Mouse (Mus musculus) heart, postnatal 0 days (tissue): Measurements from ENCODE around the gene Zfp865. TPM values are rescaled to one million over a fixed set of nuclear protein-coding genes. Genes with fewer than 3 reads are reported as not detected.
A peak's percentile ranks its signal among the peaks of the same experiment; 100 is the strongest.

Experiments
- ATAC-seq: fragments of 200-750 bp; cut with Nextera tagmentation; 2 replicates; pipeline ENCODE4 v1.8.0; 2017; ENCODE audit warnings: low read depth, moderate number of reproducible peaks, moderate library complexity; ENCODE audit not compliant: insufficient read depth
- DNase-seq: peaks from one replicate; pipeline ENCODE4 v3.0.0-alpha.2; 2016; ENCODE audit warnings: low spot score
- H3K27ac ChIP-seq: fragments of 300-500 bp; sonication (generic); 2 replicates; pipeline ENCODE4 v1.5.1; 2014; ENCODE audit warnings: low read depth, mild to moderate bottlenecking
- H3K27me3 ChIP-seq: fragments of 300-500 bp; sonication (generic); 2 replicates; pipeline ENCODE4 v1.6.1; 2014; ENCODE audit warnings: low read length, mixed read lengths; ENCODE audit not compliant: control insufficient read depth, insufficient read depth
- H3K36me3 ChIP-seq: fragments of 300-500 bp; sonication (generic); replicated peaks from 2 replicates; pipeline ENCODE4 v1.6.1; 2014; ENCODE audit warnings: low read length, mixed read lengths; ENCODE audit not compliant: control insufficient read depth, insufficient read depth
- H3K4me1 ChIP-seq: fragments of 300-500 bp; sonication (generic); 2 replicates; pipeline ENCODE4 v1.6.1; 2014; ENCODE audit warnings: antibody characterized with exemption; ENCODE audit not compliant: control insufficient read depth, insufficient read depth
- H3K4me2 ChIP-seq: fragments of 300-500 bp; sonication (generic); 2 replicates; pipeline ENCODE4 v1.6.1; 2014; ENCODE audit warnings: low read depth, mild to moderate bottlenecking, low read length, moderate library complexity
- H3K4me3 ChIP-seq: fragments of 300-500 bp; sonication (generic); 2 replicates; pipeline ENCODE4 v1.5.1; 2014; ENCODE audit warnings: low read depth, low read length
- H3K9ac ChIP-seq: fragments of 300-500 bp; sonication (generic); replicated peaks from 2 replicates; pipeline ENCODE4 v1.6.1; 2014; ENCODE audit warnings: low read depth, low read length, mixed read lengths
- H3K9me3 ChIP-seq: fragments of 300-500 bp; sonication (generic); replicated peaks from 2 replicates; pipeline ENCODE4 v1.6.1; 2016; ENCODE audit warnings: low read length; ENCODE audit not compliant: control insufficient read depth
- CTCF ChIP-seq: IDR thresholded peaks from 2 replicates; pipeline ENCODE4 v1.5.1; 2016; ENCODE audit warnings: antibody characterized with exemption, control low read depth, low read depth
- EP300 ChIP-seq: IDR thresholded peaks from 2 replicates; pipeline ENCODE4 v1.6.1; 2016; ENCODE audit warnings: antibody characterized with exemption, low read depth
- WGBS: fragments of 180-500 bp; shearing (Covaris S2); extraction: QIAGEN DNeasy Blood & Tissue Kit; methylation state at CpG from one replicate; pipeline ENCODE4 v1.1.7; 2014; 5-methylcytosine and 5-hydroxymethylcytosine counted together
- polyA plus RNA-seq: library from polyadenylated mRNA; unstranded; fragments of >200 nt; fragmentation: Nextera tagmentation; extraction: Ambion mirVana; gene quantifications from 2 replicates; pipeline ENCODE4 v1.2.1, GENCODE M21; 2015
- total RNA-seq: library from RNA; depleted of rRNA; stranded (reverse); fragments of >200 nt; gene quantifications from 2 replicates; pipeline ENCODE4 v1.2.3, GENCODE M21; 2014; ENCODE audit warnings: low replicate concordance

Gene Zfp865
- total and polyA plus RNA-seq, 2 experiments from 2014 or later = 2.0 to 17.6 TPM

- TF ChIP-seq EP300 = no peak
- no peak for TF ChIP-seq CTCF
- Histone ChIP-seq H3K27me3 (no peaks in the 10 kb centered on the region), H3K9me3 (no peaks in the 10 kb centered on the region), H3K27ac (no peak overlapping the region), H3K36me3 (no peaks in the 10 kb centered on the region), H3K4me3 (no peak overlapping the region), H3K4me1 (peaks cover 15% of the 10 kb centered on the region), H3K4me2 (no peak overlapping the region), H3K9ac (no peak overlapping the region)
- 85% methylated on average over 7 of the region's 7 CpGs for WGBS
- ATAC-seq = no peak
- no peak for DNase-seq
Measured at GRCm38 (mm10) chr7:4976832-4977231, 43.3 kb upstream of the Zfp865 start.

GRCm38 (mm10) chr7:4988250-4988649 lies 31.9 kb upstream of the Zfp865 start:
- H3K36me3 ChIP-seq = peaks cover 10% of the 10 kb centered on the region
- no peak; the same call in 1 of the 2 replicates for ATAC-seq
- DNase-seq = no peak
- no peaks in the 10 kb centered on the region for H3K9me3 ChIP-seq
- TF ChIP-seq CTCF (no peak), EP300 (no peak)
- no peak overlapping the region for H3K27ac ChIP-seq
- H3K9ac ChIP-seq = no peak overlapping the region
- no peak overlapping the region for H3K4me2 ChIP-seq
- 4% methylated on average over 2 of the region's 2 CpGs for WGBS
- 0 out of 2 replicates have a peak, but pooled peaks cover 6% of the 10 kb centered on the region for H3K27me3 ChIP-seq
- H3K4me1 ChIP-seq = no peaks in the 10 kb centered on the region
- no peak overlapping the region for H3K4me3 ChIP-seq

GRCm38 (mm10) chr7:4993347-4993998 lies 26.7 kb upstream of the Zfp865 start:
- H3K9ac ChIP-seq = no peak overlapping the region
- WGBS = 56% methylated on average over 47 of the region's 55 CpGs
- peaks cover 14% of the 10 kb centered on the region for H3K36me3 ChIP-seq
- 0 out of 2 replicates have a peak overlapping the region, but pooled peaks have one; percentile 0 for H3K4me2 ChIP-seq
- H3K4me1 ChIP-seq = peaks cover 12% of the 10 kb centered on the region
- ATAC-seq (no peak), DNase-seq (no peak)
- 0 out of 2 replicates have a peak, but pooled peaks cover 8% of the 10 kb centered on the region for H3K27me3 ChIP-seq
- no peak overlapping the region for H3K4me3 ChIP-seq
- H3K9me3 ChIP-seq = no peaks in the 10 kb centered on the region
- no peak overlapping the region for H3K27ac ChIP-seq
- TF ChIP-seq CTCF (no peak), EP300 (no peak)

- TF ChIP-seq EP300 (no peak), CTCF (no peak)
- Histone ChIP-seq H3K4me3 (peak overlapping the region; percentile 68; the same call in 1 of the 2 replicates), H3K36me3 (peaks cover 14% of the 10 kb centered on the region), H3K4me2 (peak overlapping the region; percentile 98), H3K4me1 (peaks cover 12% of the 10 kb centered on the region), H3K27me3 (0 out of 2 replicates have a peak, but pooled peaks cover 8% of the 10 kb centered on the region), H3K27ac (no peak overlapping the region), H3K9me3 (no peaks in the 10 kb centered on the region), H3K9ac (no peak overlapping the region)
- 55% methylated on average over 54 of the region's 59 CpGs for WGBS
- no peak for DNase-seq
- no peak for ATAC-seq
Measured at GRCm38 (mm10) chr7:4993999-4994788, 26.0 kb upstream of the Zfp865 start.

- ATAC-seq = peak; percentile 35
- no peak for DNase-seq
- 6% methylated on average over 19 of the region's 19 CpGs for WGBS
- Histone ChIP-seq H3K27me3 (0 out of 2 replicates have a peak, but pooled peaks cover 8% of the 10 kb centered on the region), H3K9me3 (no peaks in the 10 kb centered on the region), H3K4me3 (peak overlapping the region; percentile 68), H3K4me1 (peaks cover 12% of the 10 kb centered on the region), H3K9ac (peak overlapping the region; percentile 88), H3K4me2 (peak overlapping the region; percentile 98), H3K36me3 (peaks cover 14% of the 10 kb centered on the region), H3K27ac (peak overlapping the region; percentile 17)
- TF ChIP-seq CTCF (no peak), EP300 (no peak)
Measured at GRCm38 (mm10) chr7:4995268-4996002, 24.7 kb upstream of the Zfp865 start.
